ENCODE assay signal across 8 mouse cellular contexts in the genomic region with DNA sequence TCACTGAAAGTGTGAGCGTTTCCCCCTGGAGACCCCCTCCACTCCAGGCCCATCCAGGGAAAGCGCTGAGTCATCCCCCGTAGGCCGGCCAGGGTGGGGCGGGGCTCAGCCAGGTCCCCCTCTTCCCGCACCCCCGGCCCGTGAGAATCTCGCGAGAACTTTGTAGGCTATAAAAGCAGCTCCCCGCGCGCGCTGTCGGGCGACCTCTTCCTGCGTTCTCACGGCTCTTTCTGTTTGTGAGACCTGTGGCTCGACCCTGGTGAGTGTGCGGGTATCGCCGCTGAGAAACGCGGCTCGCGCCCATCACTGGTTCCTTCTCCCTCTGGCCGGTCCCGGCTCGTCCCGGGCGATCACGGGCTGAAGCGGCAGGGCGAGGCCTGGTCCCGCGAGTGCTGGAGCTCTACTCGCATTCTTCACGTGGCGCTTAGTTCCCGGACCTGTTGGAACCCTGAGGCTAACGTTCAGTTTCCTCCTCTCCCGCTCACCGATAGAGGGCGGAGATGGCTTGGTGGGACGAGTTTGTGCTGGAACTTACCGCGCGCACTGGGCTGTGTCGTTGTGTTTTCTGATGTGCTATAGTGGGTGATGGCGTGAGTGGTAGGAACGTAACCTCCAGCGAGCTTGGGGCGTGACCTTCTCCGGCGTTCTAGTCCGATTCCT. TPM values are rescaled to one million over a fixed set of nuclear protein-coding genes. Genes with fewer than 3 reads are reported as not detected.
A peak's percentile ranks its signal among the peaks of the same experiment; 100 is the strongest.
DNase-seq lines count a peak whose midpoint lies in the region; ATAC-seq and TF ChIP-seq lines count a peak whose summit lies in the region.

A gene (plus strand): TSS at position 143 of the 660 bp plus-strand sequence.

- no peaks in the 10 kb centered on the region for H3K27me3 ChIP-seq in heart, embryonic 11.5 days (ENCODE audit: control insufficient read depth, insufficient read depth, low read length)
- H3K27me3 ChIP-seq in kidney, embryonic 16.5 days (ENCODE audit: insufficient read depth, low read length), result no peaks in the 10 kb centered on the region
- no peaks in the 10 kb centered on the region for H3K27me3 ChIP-seq in liver, adult 2 months (ENCODE audit: control insufficient read depth, insufficient read depth, low read length)
- no peaks in the 10 kb centered on the region for H3K27me3 ChIP-seq in myocyte (ENCODE audit: control insufficient read depth, insufficient read depth, insufficient read length)
- no peaks in the 10 kb centered on the region for H3K27me3 ChIP-seq in splenic B cell, adult 2 months (ENCODE audit: control insufficient read depth, insufficient read depth, low read length, poor library complexity, severe bottlenecking)

- peak; percentile 93 for ATAC-seq in erythroblast, adult 5-6 weeks (replicated peaks; ENCODE audit: low FRiP score, poor library complexity, severe bottlenecking)
- ATAC-seq in heart, embryonic 11.5 days (replicated peaks; ENCODE audit: insufficient number of reproducible peaks, low FRiP score, low TSS enrichment), result peak; percentile 94
- ATAC-seq in kidney, embryonic 16.5 days (ENCODE audit: low FRiP score, low TSS enrichment), result peak; percentile 98

- peak within 1 kb of the TSS; percentile 76 for H3K4me2 ChIP-seq in heart, embryonic 11.5 days
- peak within 1 kb of the TSS; percentile 83 for H3K4me2 ChIP-seq in kidney, embryonic 16.5 days (replicated peaks; ENCODE audit: low read depth, low read length)
- H3K4me2 ChIP-seq in myocyte (ENCODE audit: low read depth), result peak within 1 kb of the TSS; percentile 94

- H3K9ac ChIP-seq in heart, embryonic 11.5 days (ENCODE audit: low read depth, low read length), result peak within 1 kb of the TSS; percentile 74
- peak within 1 kb of the TSS; percentile 85 for H3K9ac ChIP-seq in kidney, embryonic 16.5 days (replicated peaks; ENCODE audit: low read length)
- H3K9ac ChIP-seq in liver, adult 2 months (ENCODE audit: low read depth, low read length), result peak within 1 kb of the TSS; percentile 79

- no peaks in the 10 kb centered on the region for H3K9me3 ChIP-seq in heart, embryonic 11.5 days (replicated peaks; ENCODE audit: control insufficient read depth, low read length)
- H3K9me3 ChIP-seq in kidney, embryonic 16.5 days (ENCODE audit: low read length), result no peaks in the 10 kb centered on the region

- H3K79me2 ChIP-seq in liver, adult 2 months (ENCODE audit: control insufficient read depth, insufficient read depth, low read length), result peaks cover 17% of the 10 kb centered on the region; the same call in 1 of the 2 replicates
- peaks cover 48% of the 10 kb centered on the region for H3K79me2 ChIP-seq in myocyte (ENCODE audit: control insufficient read depth, insufficient read depth)

- DNase-seq in B cell, adult 2 months, result peak; percentile 98
- DNase-seq in brain, adult 2 months (ENCODE audit: low read depth, low spot score), result peak; percentile 95
- DNase-seq in liver, adult 2 months (ENCODE audit: extremely low read depth, low read depth, low spot score), result peak; percentile 75
- peak; percentile 94 for DNase-seq in splenic B cell, adult 2 months (ENCODE audit: low read depth, low spot score)

- peaks cover 9% of the 10 kb centered on the region for H3K4me1 ChIP-seq in heart, embryonic 11.5 days (ENCODE audit: control insufficient read depth, insufficient read depth, low read length)
- peaks cover 24% of the 10 kb centered on the region for H3K4me1 ChIP-seq in kidney, embryonic 16.5 days (ENCODE audit: insufficient read depth, low read length)
- peaks cover 22% of the 10 kb centered on the region for H3K4me1 ChIP-seq in liver, adult 2 months (ENCODE audit: control insufficient read depth, insufficient read depth, low read length)

- TF ChIP-seq CTCF in liver, adult 2 months (IDR thresholded peaks at IDR 0.05; ENCODE audit: low read depth, low read length), result peak; percentile 83

- H3K4me3 ChIP-seq in heart, embryonic 11.5 days (ENCODE audit: low read depth, low read length), result peak within 1 kb of the TSS; percentile 60
- peak within 1 kb of the TSS; percentile 71 for H3K4me3 ChIP-seq in kidney, embryonic 16.5 days (ENCODE audit: low read length)
- peak within 1 kb of the TSS; percentile 72 for H3K4me3 ChIP-seq in liver, adult 2 months (ENCODE audit: insufficient read depth, low read depth, low read length)
- H3K4me3 ChIP-seq in myocyte, result peak within 1 kb of the TSS; percentile 79

- peak; percentile 99 for TF ChIP-seq POLR2A in liver, adult 2 months (IDR thresholded peaks at IDR 0.05; ENCODE audit: extremely low read depth, insufficient read depth, low read length)
- peak; percentile 96 for TF ChIP-seq POLR2A in myocyte (IDR thresholded peaks at IDR 0.05; ENCODE audit: insufficient read length, low read depth)

- H3ac ChIP-seq in myocyte (ENCODE audit: control insufficient read depth, insufficient read length), result peak within 1 kb of the TSS; percentile 48

- H3K27ac ChIP-seq in heart, embryonic 11.5 days (ENCODE audit: low read depth, low read length), result peak within 1 kb of the TSS; percentile 92
- peak within 1 kb of the TSS; percentile 97 for H3K27ac ChIP-seq in kidney, embryonic 16.5 days (ENCODE audit: low read length)
- peak within 1 kb of the TSS; percentile 96 for H3K27ac ChIP-seq in liver, adult 2 months (replicated peaks; ENCODE audit: insufficient read depth, low read depth, low read length)

- under 1% methylated on average over 56 of the region's 56 CpGs for WGBS in heart, embryonic 11.5 days (ENCODE audit: insufficient replicate concordance)
- under 1% methylated on average over 56 of the region's 56 CpGs for whole genome bisulfite sequencing in kidney, embryonic 16.5 days
- under 1% methylated on average over 56 of the region's 56 CpGs for WGBS in liver, adult 2 months

- peaks cover 15% of the 10 kb centered on the region for H3K36me3 ChIP-seq in heart, embryonic 11.5 days (ENCODE audit: control insufficient read depth, insufficient read depth, low read length)
- peaks cover 26% of the 10 kb centered on the region for H3K36me3 ChIP-seq in kidney, embryonic 16.5 days (ENCODE audit: insufficient read depth, low read length)
- H3K36me3 ChIP-seq in liver, adult 2 months (ENCODE audit: control insufficient read depth, insufficient read depth, low read length), result peaks cover 30% of the 10 kb centered on the region
- H3K36me3 ChIP-seq in myocyte (ENCODE audit: control insufficient read depth, insufficient read depth), result peaks cover 29% of the 10 kb centered on the region
- H3K36me3 ChIP-seq in splenic B cell, adult 2 months (ENCODE audit: control insufficient read depth, insufficient read depth, low read length, poor library complexity, severe bottlenecking), result peaks cover 4% of the 10 kb centered on the region; the same call in 1 of the 2 replicates

TF ChIP-seq in myocyte, 11 proteins besides CTCF, POLR2A, EP300 and RAD21:
- TF ChIP-seq REST (IDR thresholded peaks at IDR 0.05; ENCODE audit: insufficient read depth, insufficient read length) (peak; percentile 26), CEBPB (IDR thresholded peaks at IDR 0.05; ENCODE audit: insufficient read depth, poor library complexity, severe bottlenecking) (no peak), SRF (IDR thresholded peaks at IDR 0.05; ENCODE audit: control insufficient read depth, insufficient read length, low read depth) (peak; percentile 24), POLR2AphosphoS2 (IDR thresholded peaks at IDR 0.05; ENCODE audit: insufficient read length, low read depth) (peak; percentile 97)

RNA-seq across cellular contexts. Expression of the gene that starts here (rescaled TPM):
- total RNA-seq in erythroblast, adult 5-6 weeks (2015; ENCODE audit: low replicate concordance), result 71.5 and 92.4 TPM in 2 replicates
- total RNA-seq in erythroblast, adult 5-6 weeks (2017; ENCODE audit: low replicate concordance), result 30.1 and 52.6 TPM in 2 replicates
- 1,014 and 1,024 TPM in 2 replicates for polyA plus RNA-seq in heart, embryonic 11.5 days (2014; fragmentation: Nextera tagmentation; extraction: Ambion mirVana)
- polyA plus RNA-seq in kidney, embryonic 16.5 days (2015; fragmentation: Nextera tagmentation; extraction: Ambion mirVana), result 1,468 and 1,536 TPM in 2 replicates
- total RNA-seq in liver, adult 2 months (2014; rRNA removed), result 868 and 925 TPM in 2 replicates
- 376 and 421 TPM in 2 replicates for polyA plus RNA-seq in liver, adult 2 months (2012; rRNA removed)
- 231 TPM for polyA plus RNA-seq in myocyte (2012; fragmentation: generic; extraction: Trizol)

Comparison
In these comparisons a context has a peak if more than half of its experiments do, and no peak if none do; other contexts are left out.
1. Peak in every context shown above with its lines: DNase-seq, ATAC-seq, H3K4me3 ChIP-seq and H3K27ac ChIP-seq.